Mouse (Mus musculus): ENCODE measurements around the gene Gpr153. TPM values are rescaled to one million over a fixed set of nuclear protein-coding genes. Genes with fewer than 3 reads are reported as not detected.

Gene Gpr153
- polyA plus RNA-seq, 2 experiments: 33.0 to 56.5 TPM

GRCm38 (mm10) chr4:152260451-152260850 lies 13.6 kb upstream of the Gpr153 start:
- DNase-seq (ENCODE audit: low spot score): no peak
- Histone ChIP-seq H3K36me3 (ENCODE audit: control insufficient read depth, insufficient read depth, low read length) (no peaks in the 10 kb centered on the region), H3K4me2 (replicated peaks; ENCODE audit: low read depth, low read length, severe bottlenecking) (no peak overlapping the region), H3K27ac (replicated peaks; ENCODE audit: low read depth, low read length) (no peak overlapping the region), H3K9ac (ENCODE audit: low read depth, low read length, severe bottlenecking) (no peak overlapping the region), H3K4me3 (replicated peaks; ENCODE audit: low read length) (no peak overlapping the region), H3K27me3 (ENCODE audit: control insufficient read depth, insufficient read depth, low read length) (no peaks in the 10 kb centered on the region), H3K9me3 (ENCODE audit: control insufficient read depth, low read length) (no peaks in the 10 kb centered on the region), H3K4me1 (ENCODE audit: control insufficient read depth, insufficient read depth, low read length) (peaks cover 11% of the 10 kb centered on the region; the same call in 1 of the 2 replicates)
- no peak for TF ChIP-seq POLR2A (IDR thresholded peaks at IDR 0.05; ENCODE audit: borderline replicate concordance, extremely low read depth, insufficient read depth, insufficient read length)
- ATAC-seq (ENCODE audit: low FRiP score, low read depth): no peak
- WGBS: 96% methylated on average over 8 of the region's 8 CpGs

- H3K4me2 ChIP-seq (replicated peaks; ENCODE audit: low read depth, low read length, severe bottlenecking): no peak overlapping the region
- no peak overlapping the region for H3K27ac ChIP-seq (replicated peaks; ENCODE audit: low read depth, low read length)
- 64% methylated on average over 9 of the region's 9 CpGs for WGBS
- no peak overlapping the region for H3K9ac ChIP-seq (ENCODE audit: low read depth, low read length, severe bottlenecking)
- no peak for TF ChIP-seq POLR2A (IDR thresholded peaks at IDR 0.05; ENCODE audit: borderline replicate concordance, extremely low read depth, insufficient read depth, insufficient read length)
- no peaks in the 10 kb centered on the region for H3K27me3 ChIP-seq (ENCODE audit: control insufficient read depth, insufficient read depth, low read length)
- H3K4me3 ChIP-seq (replicated peaks; ENCODE audit: low read length): no peak overlapping the region
- peaks cover 11% of the 10 kb centered on the region; the same call in 1 of the 2 replicates for H3K4me1 ChIP-seq (ENCODE audit: control insufficient read depth, insufficient read depth, low read length)
- H3K9me3 ChIP-seq (ENCODE audit: control insufficient read depth, low read length): no peaks in the 10 kb centered on the region
- H3K36me3 ChIP-seq (ENCODE audit: control insufficient read depth, insufficient read depth, low read length): no peaks in the 10 kb centered on the region
- ATAC-seq (ENCODE audit: low FRiP score, low read depth): no peak
- DNase-seq (ENCODE audit: low spot score): no peak
These were observed 11.8 kb upstream of the Gpr153 start for GRCm38 (mm10) chr4:152262187-152262586.

GRCm38 (mm10) chr4:152263089-152263488 lies 10.9 kb upstream of the Gpr153 start:
- Histone ChIP-seq H3K9ac (ENCODE audit: low read depth, low read length, severe bottlenecking) (no peak overlapping the region), H3K4me2 (replicated peaks; ENCODE audit: low read depth, low read length, severe bottlenecking) (no peak overlapping the region), H3K27me3 (ENCODE audit: control insufficient read depth, insufficient read depth, low read length) (no peaks in the 10 kb centered on the region), H3K4me1 (ENCODE audit: control insufficient read depth, insufficient read depth, low read length) (peaks cover 11% of the 10 kb centered on the region; the same call in 1 of the 2 replicates), H3K9me3 (ENCODE audit: control insufficient read depth, low read length) (no peaks in the 10 kb centered on the region), H3K4me3 (replicated peaks; ENCODE audit: low read length) (no peak overlapping the region), H3K27ac (replicated peaks; ENCODE audit: low read depth, low read length) (no peak overlapping the region), H3K36me3 (ENCODE audit: control insufficient read depth, insufficient read depth, low read length) (no peaks in the 10 kb centered on the region)
- TF ChIP-seq POLR2A (IDR thresholded peaks at IDR 0.05; ENCODE audit: borderline replicate concordance, extremely low read depth, insufficient read depth, insufficient read length): no peak
- WGBS: 63% methylated on average over 9 of the region's 9 CpGs
- DNase-seq (ENCODE audit: low spot score) (no peak), ATAC-seq (ENCODE audit: low FRiP score, low read depth) (no peak)

GRCm38 (mm10) chr4:152263512-152264176 lies 10.4 kb upstream of the Gpr153 start:
- Histone ChIP-seq H3K27me3 (ENCODE audit: control insufficient read depth, insufficient read depth, low read length) (no peaks in the 10 kb centered on the region), H3K4me2 (replicated peaks; ENCODE audit: low read depth, low read length, severe bottlenecking) (no peak overlapping the region), H3K4me3 (replicated peaks; ENCODE audit: low read length) (no peak overlapping the region), H3K9ac (ENCODE audit: low read depth, low read length, severe bottlenecking) (no peak overlapping the region), H3K27ac (replicated peaks; ENCODE audit: low read depth, low read length) (no peak overlapping the region), H3K36me3 (ENCODE audit: control insufficient read depth, insufficient read depth, low read length) (no peaks in the 10 kb centered on the region), H3K9me3 (ENCODE audit: control insufficient read depth, low read length) (no peaks in the 10 kb centered on the region), H3K4me1 (ENCODE audit: control insufficient read depth, insufficient read depth, low read length) (peaks cover 11% of the 10 kb centered on the region; the same call in 1 of the 2 replicates)
- WGBS: 24% methylated on average over 9 of the region's 10 CpGs
- ATAC-seq (ENCODE audit: low FRiP score, low read depth) (peak; percentile 42; the same call in 1 of the 2 replicates), DNase-seq (ENCODE audit: low spot score) (no peak)
- TF ChIP-seq POLR2A (IDR thresholded peaks at IDR 0.05; ENCODE audit: borderline replicate concordance, extremely low read depth, insufficient read depth, insufficient read length): no peak

GRCm38 (mm10) chr4:152264177-152264530 lies 9.9 kb upstream of the Gpr153 start:
- TF ChIP-seq POLR2A (IDR thresholded peaks at IDR 0.05; ENCODE audit: borderline replicate concordance, extremely low read depth, insufficient read depth, insufficient read length): no peak
- no peak for DNase-seq (ENCODE audit: low spot score)
- Histone ChIP-seq H3K36me3 (ENCODE audit: control insufficient read depth, insufficient read depth, low read length) (no peaks in the 10 kb centered on the region), H3K9me3 (ENCODE audit: control insufficient read depth, low read length) (no peaks in the 10 kb centered on the region), H3K27me3 (ENCODE audit: control insufficient read depth, insufficient read depth, low read length) (no peaks in the 10 kb centered on the region), H3K27ac (replicated peaks; ENCODE audit: low read depth, low read length) (no peak overlapping the region), H3K4me1 (ENCODE audit: control insufficient read depth, insufficient read depth, low read length) (peaks cover 11% of the 10 kb centered on the region; the same call in 1 of the 2 replicates), H3K9ac (ENCODE audit: low read depth, low read length, severe bottlenecking) (no peak overlapping the region), H3K4me2 (replicated peaks; ENCODE audit: low read depth, low read length, severe bottlenecking) (no peak overlapping the region), H3K4me3 (replicated peaks; ENCODE audit: low read length) (no peak overlapping the region)
- 52% methylated on average over 4 of the region's 4 CpGs for WGBS
- ATAC-seq (ENCODE audit: low FRiP score, low read depth): no peak
